Mouse (Mus musculus) kidney, embryonic 16.5 days (tissue): ENCODE measurements at regions not wholly inside any gene's neighbourhood (a gene's known extent, or its start where the extent isn't known, plus 50 kb on each side); places are given as distances from the start of the nearest gene placed in this dataset.

Source experiments
- ATAC-seq: fragments of 200-750 bp; cut with Nextera tagmentation; 2 replicates; pipeline ENCODE4 v1.8.0; 2017; ENCODE audit warnings: moderate TSS enrichment; ENCODE audit not compliant: low FRiP score, low TSS enrichment
- H3K27ac ChIP-seq: fragments of 300-500 bp; sonication (generic); 2 replicates; pipeline ENCODE4 v1.5.1; 2014; ENCODE audit warnings: low read length
- H3K27me3 ChIP-seq: fragments of 300-500 bp; sonication (generic); 2 replicates; pipeline ENCODE4 v1.6.1; 2014; ENCODE audit warnings: low read length, control low read depth, mixed read lengths; ENCODE audit not compliant: insufficient read depth
- H3K36me3 ChIP-seq: fragments of 300-500 bp; sonication (generic); 2 replicates; pipeline ENCODE4 v1.6.1; 2014; ENCODE audit warnings: low read length, control low read depth, mixed read lengths; ENCODE audit not compliant: insufficient read depth
- H3K4me1 ChIP-seq: fragments of 300-500 bp; sonication (generic); 2 replicates; pipeline ENCODE4 v1.6.1; 2014; ENCODE audit warnings: low read length, control low read depth, mixed read lengths; ENCODE audit not compliant: insufficient read depth
- H3K4me2 ChIP-seq: fragments of 300-500 bp; sonication (generic); replicated peaks from 2 replicates; pipeline ENCODE4 v1.6.1; 2014; ENCODE audit warnings: low read depth, low read length
- H3K4me3 ChIP-seq: fragments of 300-500 bp; sonication (generic); 2 replicates; pipeline ENCODE4 v1.5.1; 2014; ENCODE audit warnings: mild to moderate bottlenecking, low read length
- H3K9ac ChIP-seq: fragments of 300-500 bp; sonication (generic); replicated peaks from 2 replicates; pipeline ENCODE4 v1.6.1; 2014; ENCODE audit warnings: low read length
- H3K9me3 ChIP-seq: fragments of 300-500 bp; sonication (generic); 2 replicates; pipeline ENCODE4 v1.6.1; 2016; ENCODE audit warnings: low read length, control low read depth
- WGBS: fragments of 180-500 bp; shearing (Covaris S2); extraction: QIAGEN DNeasy Blood & Tissue Kit; methylation state at CpG from one replicate; pipeline ENCODE4 v1.1.7; 2014; 5-methylcytosine and 5-hydroxymethylcytosine counted together

DNA sequence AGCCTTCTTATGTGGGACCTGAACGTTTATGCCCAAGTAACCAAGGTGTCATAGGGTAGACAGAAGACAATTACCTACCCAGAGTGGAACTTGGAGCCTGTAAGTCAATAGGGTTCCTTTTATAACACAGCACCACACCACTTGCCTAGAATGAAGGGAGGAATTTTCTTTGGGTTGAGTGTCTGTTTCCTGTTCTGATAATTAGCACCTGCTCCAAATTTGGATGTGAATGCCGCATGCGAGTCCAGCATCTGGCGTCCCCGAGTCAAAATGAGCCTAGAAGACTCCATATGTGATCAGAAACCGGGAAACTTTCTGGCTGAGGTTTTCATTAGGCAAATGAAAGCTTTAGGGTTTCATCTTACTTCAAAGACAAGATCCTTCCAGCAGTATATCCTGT, 653.7 kb downstream of the Adgrl2 start:
- ATAC-seq: peak; percentile 69; the same call in 1 of the 2 replicates
- WGBS: 24% methylated on average over 6 of the region's 6 CpGs
- H3K27me3 ChIP-seq: no peaks in the 10 kb centered on the region
- peak overlapping the region; percentile 54 for H3K4me2 ChIP-seq
- peak overlapping the region; percentile 41; the same call in 1 of the 2 replicates for H3K27ac ChIP-seq
- no peaks in the 10 kb centered on the region for H3K36me3 ChIP-seq
- peaks cover 12% of the 10 kb centered on the region; the same call in 1 of the 2 replicates for H3K4me1 ChIP-seq
- no peaks in the 10 kb centered on the region for H3K9me3 ChIP-seq
- H3K9ac ChIP-seq: no peak overlapping the region
- H3K4me3 ChIP-seq: no peak overlapping the region

DNA sequence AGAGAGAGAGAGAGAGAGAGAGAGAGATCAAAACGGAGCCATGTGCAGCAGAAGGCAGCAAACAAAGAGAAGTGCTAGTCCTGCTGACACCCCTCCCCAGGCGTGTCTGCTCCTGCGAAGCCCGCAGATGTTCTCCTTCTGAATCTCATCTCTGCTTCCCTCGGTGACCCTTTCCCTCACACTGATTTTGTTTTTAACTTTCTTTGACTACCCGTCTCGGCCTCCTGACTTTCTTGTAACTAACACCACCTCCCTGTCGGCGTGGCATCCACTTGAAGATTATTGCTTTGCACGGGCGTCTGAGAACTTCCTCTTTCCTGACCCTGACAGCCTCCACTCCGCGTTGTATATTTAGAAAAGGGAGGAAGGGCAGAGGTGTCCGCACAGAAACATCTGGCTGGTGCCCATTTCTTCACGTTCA, 654.3 kb downstream of the Adgrl2 start:
- peak overlapping the region; percentile 54 for H3K4me2 ChIP-seq
- no peaks in the 10 kb centered on the region for H3K36me3 ChIP-seq
- H3K9ac ChIP-seq: peak overlapping the region; percentile 29; the same call in 1 of the 2 replicates
- ATAC-seq: peak; percentile 90
- no peaks in the 10 kb centered on the region for H3K9me3 ChIP-seq
- H3K27ac ChIP-seq: peak overlapping the region; percentile 41; the same call in 1 of the 2 replicates
- no peaks in the 10 kb centered on the region for H3K27me3 ChIP-seq
- peak overlapping the region; percentile 16 for H3K4me3 ChIP-seq
- WGBS: 8% methylated on average over 15 of the region's 15 CpGs
- H3K4me1 ChIP-seq: peaks cover 12% of the 10 kb centered on the region; the same call in 1 of the 2 replicates

DNA sequence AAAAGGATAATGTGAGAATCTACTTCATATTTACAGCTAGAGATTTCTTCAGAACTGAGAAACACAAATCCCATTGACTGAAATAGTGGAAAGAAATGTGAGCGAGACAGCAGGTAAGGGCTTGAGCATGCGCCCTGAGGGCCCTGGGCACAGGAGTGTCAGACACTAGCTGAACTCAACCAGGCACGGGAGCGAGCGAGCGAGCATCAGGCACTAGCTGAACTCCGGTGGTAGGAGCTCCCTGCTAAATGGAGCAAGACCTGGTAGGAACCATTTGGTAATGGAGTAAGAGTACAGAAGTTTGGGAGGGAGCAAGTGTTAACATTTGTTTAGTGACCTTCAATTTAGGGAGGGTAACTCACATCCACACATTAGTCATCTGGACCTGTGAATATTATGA, 654.7 kb downstream of the Adgrl2 start:
- H3K27ac ChIP-seq: peak overlapping the region; percentile 61; the same call in 1 of the 2 replicates
- H3K4me2 ChIP-seq: peak overlapping the region; percentile 54
- no peaks in the 10 kb centered on the region for H3K27me3 ChIP-seq
- WGBS: 41% methylated on average over 7 of the region's 7 CpGs
- H3K9me3 ChIP-seq: no peaks in the 10 kb centered on the region
- no peak overlapping the region; the same call in 1 of the 2 replicates for H3K4me3 ChIP-seq
- H3K9ac ChIP-seq: no peak overlapping the region
- H3K4me1 ChIP-seq: peaks cover 12% of the 10 kb centered on the region; the same call in 1 of the 2 replicates
- no peaks in the 10 kb centered on the region for H3K36me3 ChIP-seq
- peak; percentile 86 for ATAC-seq

DNA sequence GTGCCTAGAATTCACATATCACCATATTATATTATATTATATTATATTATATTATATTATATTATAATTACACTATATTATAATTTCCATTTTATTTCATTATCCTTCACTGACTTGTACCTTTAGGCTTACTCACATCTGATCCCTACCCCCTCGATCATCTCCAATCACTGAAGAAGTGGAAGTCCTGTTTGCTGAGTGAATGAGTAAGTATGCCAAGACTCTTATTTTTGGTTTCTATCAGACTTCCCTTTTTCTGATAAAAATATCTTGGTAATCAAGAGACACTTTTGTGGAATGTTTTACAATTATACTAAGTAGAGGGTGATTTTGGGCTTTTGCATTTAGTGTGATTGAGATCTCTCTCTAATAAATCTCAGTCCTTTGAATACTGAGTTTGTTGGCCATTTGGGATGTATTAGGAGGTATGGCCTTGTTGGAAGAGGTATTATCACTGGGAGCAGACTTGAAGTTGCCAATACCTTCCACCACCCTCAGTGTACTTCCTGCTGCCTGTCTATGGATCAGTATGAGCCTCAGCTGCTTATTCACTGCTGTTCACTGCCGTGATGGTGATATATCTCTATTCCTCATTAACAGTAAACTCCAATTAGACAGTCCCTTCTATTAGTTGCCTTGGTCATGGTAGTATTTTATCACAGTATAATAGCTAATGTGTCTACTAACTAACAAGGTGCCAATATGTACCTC, 665.3 kb downstream of the Adgrl2 start:
- no peak overlapping the region for H3K4me3 ChIP-seq
- ATAC-seq: no peak
- H3K27me3 ChIP-seq: no peaks in the 10 kb centered on the region
- no peak overlapping the region for H3K4me2 ChIP-seq
- H3K27ac ChIP-seq: no peak overlapping the region
- no peaks in the 10 kb centered on the region for H3K36me3 ChIP-seq
- WGBS: 96% methylated on average over 2 of the region's 2 CpGs
- no peak overlapping the region for H3K9ac ChIP-seq
- H3K4me1 ChIP-seq: no peaks in the 10 kb centered on the region
- H3K9me3 ChIP-seq: no peaks in the 10 kb centered on the region

DNA sequence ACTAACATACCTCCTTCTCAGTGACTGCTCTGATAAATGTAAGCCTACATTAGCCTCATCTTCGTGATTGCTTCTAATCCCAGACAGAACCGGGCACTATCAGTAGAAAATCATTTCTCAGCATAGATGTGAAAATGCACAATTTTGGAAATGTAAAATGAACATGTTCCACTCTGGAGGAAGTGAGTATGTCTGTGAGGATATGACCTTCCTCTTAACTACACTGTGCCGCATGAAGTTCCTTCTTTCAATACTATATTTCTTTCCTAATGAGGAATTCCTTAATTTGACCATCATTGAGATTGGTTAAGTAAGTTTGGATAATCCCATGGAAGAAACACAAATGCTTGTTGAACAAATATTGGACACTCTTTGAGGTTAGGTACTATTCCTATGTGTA, 668.5 kb downstream of the Adgrl2 start:
- Histone ChIP-seq H3K9me3 (no peaks in the 10 kb centered on the region), H3K4me3 (no peak overlapping the region), H3K9ac (no peak overlapping the region), H3K4me2 (no peak overlapping the region), H3K36me3 (no peaks in the 10 kb centered on the region), H3K27ac (no peak overlapping the region), H3K4me1 (no peaks in the 10 kb centered on the region), H3K27me3 (no peaks in the 10 kb centered on the region)
- WGBS: 91% methylated on average over 3 of the region's 3 CpGs
- ATAC-seq: no peak

DNA sequence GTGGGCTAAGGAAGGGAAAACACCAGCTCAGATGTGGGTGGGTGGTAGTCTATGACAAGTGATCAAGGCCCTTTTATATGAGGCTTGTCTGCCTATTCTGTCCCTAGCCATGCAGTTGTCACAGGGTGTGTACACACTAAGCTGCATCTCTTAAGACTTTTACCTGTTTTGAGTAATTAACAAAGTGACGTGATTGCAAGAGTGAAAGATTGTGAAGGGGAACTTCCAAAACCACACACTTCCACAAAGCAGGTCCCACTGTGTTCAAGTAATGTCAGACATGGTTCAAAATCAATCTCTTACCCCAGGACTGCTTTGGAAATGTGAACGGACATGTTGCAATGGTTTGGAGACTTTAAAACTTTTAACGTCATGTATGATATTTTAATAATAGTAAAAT, 674.2 kb downstream of the Adgrl2 start:
- Histone ChIP-seq H3K9ac (no peak overlapping the region), H3K9me3 (no peaks in the 10 kb centered on the region), H3K27me3 (no peaks in the 10 kb centered on the region), H3K27ac (no peak overlapping the region), H3K4me2 (no peak overlapping the region), H3K4me3 (no peak overlapping the region), H3K4me1 (no peaks in the 10 kb centered on the region), H3K36me3 (no peaks in the 10 kb centered on the region)
- ATAC-seq: no peak
- WGBS: 92% methylated on average over 3 of the region's 3 CpGs

DNA sequence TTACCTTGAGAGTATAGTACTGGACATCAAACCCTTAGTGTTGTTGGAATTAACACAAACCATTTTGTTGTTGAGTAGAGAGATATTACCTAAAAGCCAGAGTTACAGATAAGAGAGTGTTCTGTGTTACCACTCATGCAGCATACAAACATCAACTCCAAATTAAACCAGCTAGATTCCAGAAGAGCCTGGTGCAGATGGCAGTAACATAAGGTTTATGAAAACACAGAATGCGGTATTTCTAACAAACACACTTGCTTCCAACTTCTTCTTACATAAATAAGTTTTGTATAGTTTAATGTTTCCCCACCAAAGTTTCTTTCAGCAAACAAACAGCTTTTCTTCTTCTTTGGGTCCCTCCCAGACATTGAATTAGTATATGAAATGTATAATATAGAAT, 675.1 kb downstream of the Adgrl2 start:
- WGBS: 98% methylated on average over 1 of the region's 1 CpGs
- Histone ChIP-seq H3K36me3 (no peaks in the 10 kb centered on the region), H3K4me3 (no peak overlapping the region), H3K4me2 (no peak overlapping the region), H3K9me3 (no peaks in the 10 kb centered on the region), H3K27ac (no peak overlapping the region), H3K9ac (no peak overlapping the region), H3K4me1 (no peaks in the 10 kb centered on the region), H3K27me3 (no peaks in the 10 kb centered on the region)
- no peak for ATAC-seq

DNA sequence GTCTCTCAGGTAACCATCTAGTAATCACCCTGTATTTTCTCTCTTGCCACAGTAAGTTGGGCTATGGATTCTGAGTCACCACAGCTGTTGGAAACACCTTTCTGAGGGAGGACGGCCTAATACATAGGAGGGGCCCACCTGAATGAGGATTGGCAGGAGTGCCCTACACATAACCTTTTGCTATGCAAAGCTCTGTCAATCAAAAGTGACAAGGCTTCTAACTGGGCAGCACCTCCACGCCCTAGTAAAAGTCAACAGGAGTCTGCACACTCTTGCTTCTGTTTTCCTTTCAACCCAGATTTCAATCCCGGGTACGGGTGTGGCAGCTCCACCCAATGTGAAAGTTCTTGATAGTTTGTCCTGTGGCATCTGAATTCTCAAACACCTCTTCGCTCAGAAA, 694.8 kb downstream of the Adgrl2 start:
- H3K4me1 ChIP-seq: no peaks in the 10 kb centered on the region
- H3K4me3 ChIP-seq: no peak overlapping the region
- no peak for ATAC-seq
- H3K9ac ChIP-seq: no peak overlapping the region
- WGBS: 93% methylated on average over 5 of the region's 5 CpGs
- H3K27me3 ChIP-seq: no peaks in the 10 kb centered on the region
- H3K36me3 ChIP-seq: no peaks in the 10 kb centered on the region
- no peak overlapping the region for H3K27ac ChIP-seq
- no peaks in the 10 kb centered on the region for H3K9me3 ChIP-seq
- H3K4me2 ChIP-seq: no peak overlapping the region

DNA sequence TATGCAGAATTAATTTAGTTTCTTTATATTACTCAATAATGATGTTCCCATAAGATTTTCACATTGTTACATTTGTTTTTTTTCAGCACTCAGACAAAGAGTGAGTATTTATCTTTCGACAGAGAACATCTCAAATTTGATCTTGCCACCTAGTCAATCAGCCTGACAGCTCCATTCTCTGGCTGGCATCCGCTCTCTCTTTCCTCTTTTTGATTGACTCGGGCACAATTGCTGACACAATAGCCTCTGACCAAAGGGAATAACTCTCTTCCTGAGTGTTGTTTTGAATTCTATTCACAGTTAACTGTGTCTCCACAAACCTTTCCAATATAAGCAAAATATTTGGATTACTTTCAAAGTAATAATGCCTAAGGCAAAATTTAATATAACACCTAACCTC, 711.4 kb downstream of the Adgrl2 start:
- no peak overlapping the region for H3K4me3 ChIP-seq
- H3K36me3 ChIP-seq: no peaks in the 10 kb centered on the region
- no peak for ATAC-seq
- 56% methylated on average over 3 of the region's 3 CpGs for WGBS
- H3K9me3 ChIP-seq: no peaks in the 10 kb centered on the region
- H3K4me2 ChIP-seq: no peak overlapping the region
- no peaks in the 10 kb centered on the region for H3K4me1 ChIP-seq
- no peak overlapping the region for H3K9ac ChIP-seq
- H3K27me3 ChIP-seq: no peaks in the 10 kb centered on the region
- no peak overlapping the region for H3K27ac ChIP-seq

DNA sequence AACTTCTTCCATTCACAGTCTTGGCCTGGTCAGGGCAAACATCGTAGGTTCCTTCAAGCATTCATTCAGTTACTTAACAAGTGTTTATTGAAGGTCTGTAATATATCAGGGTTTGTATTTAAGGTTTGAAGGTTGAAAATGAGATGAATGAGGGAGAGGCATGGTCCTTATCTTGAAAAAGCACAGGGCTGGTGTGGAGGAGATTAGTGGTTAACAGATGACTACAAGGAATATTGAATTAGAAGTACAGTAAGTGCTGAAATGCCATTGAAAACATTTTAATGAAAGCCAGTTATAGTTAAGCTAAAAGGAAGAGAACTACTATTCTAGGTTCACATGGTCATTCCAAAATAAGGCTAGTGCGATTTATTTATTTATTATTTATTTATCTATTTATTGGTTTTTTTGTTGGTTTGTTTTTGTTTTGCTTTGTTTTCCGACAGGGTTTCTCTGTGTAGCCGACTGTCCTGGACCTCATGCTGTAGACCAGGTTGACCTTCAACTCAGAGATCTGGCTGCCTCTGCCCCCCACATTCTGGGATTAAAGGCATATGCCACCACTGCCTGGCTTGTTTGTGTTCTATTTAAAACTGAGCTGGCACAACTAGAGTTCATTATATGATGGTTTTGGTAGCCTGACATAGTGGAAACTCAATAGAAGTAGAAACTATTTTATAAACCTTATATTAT, 718.1 kb downstream of the Adgrl2 start:
- no peaks in the 10 kb centered on the region for H3K9me3 ChIP-seq
- no peak for ATAC-seq
- H3K4me3 ChIP-seq: no peak overlapping the region
- no peaks in the 10 kb centered on the region for H3K4me1 ChIP-seq
- 76% methylated on average over 4 of the region's 4 CpGs for WGBS
- no peaks in the 10 kb centered on the region for H3K27me3 ChIP-seq
- H3K36me3 ChIP-seq: no peaks in the 10 kb centered on the region
- no peak overlapping the region for H3K27ac ChIP-seq
- no peak overlapping the region for H3K4me2 ChIP-seq
- H3K9ac ChIP-seq: no peak overlapping the region
